ENCODE assay signal across 22 mouse cellular contexts in genomic region chr1:72765046-72765810, GRCm38 (mm10). TPM values are rescaled to one million over a fixed set of nuclear protein-coding genes. Genes with fewer than 3 reads are reported as not detected.
A peak's percentile ranks its signal among the peaks of the same experiment; 100 is the strongest.
DNase-seq lines count a peak whose midpoint lies in the region; ATAC-seq and TF ChIP-seq lines count a peak whose summit lies in the region.
"Had no signal": no experiment of that assay in that cellular context is flagged by ENCODE, and none has a peak within 500 bp of the region (broad histone marks: within the 10 kb centered on the region; RNA-seq: fewer than 3 reads in every experiment).

No protein-coding gene starts in this region.

- peak; percentile 56 for ATAC-seq in forebrain, postnatal 0 days
- ATAC-seq in midbrain, embryonic 15.5 days (replicated peaks): peak; percentile 63
- ATAC-seq: CD4-positive, CD25-positive, alpha-beta regulatory T cell, adult 4 months; hindbrain, postnatal 0 days; intestine, embryonic 16.5 days had no signal

- no peaks in the 10 kb centered on the region; the same call in 1 of the 2 replicates for H3K27me3 ChIP-seq in ES-Bruce4 (ENCODE audit: control insufficient read depth, insufficient read depth, low read length, poor library complexity, severe bottlenecking)
- H3K27me3 ChIP-seq in forebrain, postnatal 0 days (ENCODE audit: insufficient read depth, low read length): no peaks in the 10 kb centered on the region
- no peaks in the 10 kb centered on the region for H3K27me3 ChIP-seq in midbrain, embryonic 15.5 days (replicated peaks)
- H3K27me3 ChIP-seq: embryonic facial prominence, embryonic 15.5 days had no signal

- intact Hi-C loops in gastrocnemius, postnatal 36 days (cut with DNase I): no loop called here

- TF ChIP-seq POLR2A in ES-Bruce4 (IDR thresholded peaks at IDR 0.05; ENCODE audit: insufficient read depth, low read length): no peak
- TF ChIP-seq POLR2A in brain, embryonic 14.5 days (IDR thresholded peaks at IDR 0.05; ENCODE audit: borderline replicate concordance, extremely low read depth, insufficient read depth, insufficient read length, poor library complexity, severe bottlenecking): no peak

- TF ChIP-seq EP300 in ES-Bruce4 (IDR thresholded peaks at IDR 0.05; ENCODE audit: insufficient read depth, low read depth, low read length): no peak

- no peaks in the 10 kb centered on the region for H3K9me3 ChIP-seq in ES-Bruce4 (replicated peaks; ENCODE audit: control insufficient read depth, insufficient read depth, low read length, poor library complexity, severe bottlenecking)
- no peaks in the 10 kb centered on the region for H3K9me3 ChIP-seq in forebrain, postnatal 0 days (ENCODE audit: low read length)
- H3K9me3 ChIP-seq in midbrain, embryonic 15.5 days: no peaks in the 10 kb centered on the region
- H3K9me3 ChIP-seq: embryonic facial prominence, embryonic 15.5 days; limb, embryonic 10.5 days had no signal

- no peaks in the 10 kb centered on the region for H3K4me1 ChIP-seq in ES-Bruce4 (ENCODE audit: control insufficient read depth, insufficient read depth, low read length)
- no peaks in the 10 kb centered on the region for H3K4me1 ChIP-seq in forebrain, postnatal 0 days (ENCODE audit: insufficient read depth)
- peaks cover 5% of the 10 kb centered on the region; the same call in 1 of the 2 replicates for H3K4me1 ChIP-seq in midbrain, embryonic 15.5 days

- TF ChIP-seq CTCF in ES-Bruce4 (IDR thresholded peaks at IDR 0.05; ENCODE audit: low read depth, low read length): peak; percentile 31
- TF ChIP-seq CTCF in brain, embryonic 14.5 days (IDR thresholded peaks at IDR 0.05; ENCODE audit: borderline replicate concordance, extremely low read depth, insufficient read depth, insufficient read length): no peak
- TF ChIP-seq CTCF in forebrain, postnatal 0 days (IDR thresholded peaks at IDR 0.05; ENCODE audit: low read depth): no peak

- no peak overlapping the region for H3K27ac ChIP-seq in ES-Bruce4 (ENCODE audit: insufficient read depth, low read length)
- no peak overlapping the region for H3K27ac ChIP-seq in forebrain, postnatal 0 days (ENCODE audit: low read depth, low read length)
- no peak overlapping the region for H3K27ac ChIP-seq in midbrain, embryonic 15.5 days
- H3K27ac ChIP-seq: hindbrain, postnatal 0 days; limb, embryonic 10.5 days had no signal

- peak; percentile 41 for DNase-seq in brain, embryonic 14.5 days (ENCODE audit: low read depth)
- DNase-seq in forebrain, postnatal 0 days: no peak
- DNase-seq in gastrocnemius, postnatal 36 days: no peak
- no peak for DNase-seq in layer of hippocampus, postnatal 36 days
- DNase-seq in lung, postnatal 4 days: no peak
- DNase-seq: adrenal gland, postnatal 14 days; cerebellum, adult 9-10 months; gastrocnemius, postnatal 10 days; heart, adult 11 months; kidney, postnatal 25 days; liver; thymus, postnatal 14 days had no signal

- no peak overlapping the region for H3K9ac ChIP-seq in ES-Bruce4 (ENCODE audit: low read depth, poor library complexity, severe bottlenecking)
- H3K9ac ChIP-seq in forebrain, postnatal 0 days: 0 out of 2 replicates have a peak overlapping the region, but pooled peaks have one; percentile 11
- H3K9ac ChIP-seq in midbrain, embryonic 15.5 days: no peak overlapping the region
- H3K9ac ChIP-seq: embryonic facial prominence, embryonic 15.5 days had no signal

- WGBS in forebrain, postnatal 0 days: 59% methylated on average over 19 of the region's 20 CpGs
- 55% methylated on average over 19 of the region's 20 CpGs for WGBS in midbrain, embryonic 15.5 days

- no peak overlapping the region for H3K4me2 ChIP-seq in forebrain, postnatal 0 days (ENCODE audit: low read depth)
- H3K4me2 ChIP-seq in midbrain, embryonic 15.5 days: peak overlapping the region; percentile 33
- H3K4me2 ChIP-seq: embryonic facial prominence, embryonic 15.5 days; heart, embryonic 11.5 days had no signal

- no peaks in the 10 kb centered on the region for H3K36me3 ChIP-seq in ES-Bruce4 (ENCODE audit: control insufficient read depth, insufficient read depth, low read length, poor library complexity, severe bottlenecking)
- no peaks in the 10 kb centered on the region for H3K36me3 ChIP-seq in forebrain, postnatal 0 days (ENCODE audit: insufficient read depth)
- H3K36me3 ChIP-seq in midbrain, embryonic 15.5 days (replicated peaks): no peaks in the 10 kb centered on the region
- H3K36me3 ChIP-seq: embryonic facial prominence, embryonic 15.5 days; limb, embryonic 10.5 days had no signal

- H3K4me3 ChIP-seq in ES-Bruce4 (ENCODE audit: low read depth, low read length): no peak overlapping the region
- no peak overlapping the region for H3K4me3 ChIP-seq in forebrain, postnatal 0 days (ENCODE audit: low read depth, low read length)
- H3K4me3 ChIP-seq in midbrain, embryonic 15.5 days: no peak overlapping the region
- H3K4me3 ChIP-seq: embryonic facial prominence, embryonic 15.5 days; limb, embryonic 10.5 days had no signal

RNA-seq across cellular contexts. Expression of gene Rpl37a, which starts 54.1 kb away (rescaled TPM):
- polyA plus RNA-seq in ES-Bruce4 (2011; ENCODE audit: insufficient read depth, insufficient read length, low read depth, missing spikeins): 1,055 and 1,149 TPM in 2 replicates
- polyA plus RNA-seq in brain, embryonic 14.5 days (2012; rRNA removed): 1,149 and 1,406 TPM in 2 replicates
- 598 and 928 TPM in 2 replicates for total RNA-seq in forebrain, postnatal 0 days (2014; rRNA removed)
- polyA plus RNA-seq in forebrain, postnatal 0 days (2015; fragmentation: Nextera tagmentation; extraction: Ambion mirVana): 1,180 and 1,503 TPM in 2 replicates
- 838 and 878 TPM in 2 replicates for polyA plus RNA-seq in midbrain, embryonic 15.5 days (2015; fragmentation: Nextera tagmentation; extraction: Ambion mirVana)
- 100 to 1,000 TPM; 447 to 533 TPM for total RNA-seq in gastrocnemius, postnatal 36 days (2021)
- total RNA-seq in layer of hippocampus, postnatal 36 days (2021): 100 to 1,000 TPM; 568 to 629 TPM

RNA-seq across cellular contexts. Expression of gene Igfbp2, which starts 59.1 kb away (rescaled TPM):
- polyA plus RNA-seq in ES-Bruce4 (2011; ENCODE audit: insufficient read depth, insufficient read length, low read depth, missing spikeins): 537 and 588 TPM in 2 replicates
- 328 and 384 TPM in 2 replicates for polyA plus RNA-seq in brain, embryonic 14.5 days (2012; rRNA removed)
- 311 and 330 TPM in 2 replicates for total RNA-seq in forebrain, postnatal 0 days (2014; rRNA removed)
- polyA plus RNA-seq in forebrain, postnatal 0 days (2015; fragmentation: Nextera tagmentation; extraction: Ambion mirVana): 341 and 409 TPM in 2 replicates
- polyA plus RNA-seq in midbrain, embryonic 15.5 days (2015; fragmentation: Nextera tagmentation; extraction: Ambion mirVana): 329 and 430 TPM in 2 replicates
- total RNA-seq in gastrocnemius, postnatal 36 days (2021): under 1 TPM; 0.38 to 0.64 TPM
- 10 to 100 TPM; 40.2 to 54.9 TPM for total RNA-seq in layer of hippocampus, postnatal 36 days (2021)
- total RNA-seq: MEL; neutrophil, adult 5-6 weeks had no signal
- polyA plus RNA-seq: CD4-positive, CD25-positive, alpha-beta regulatory T cell, adult 4 months had no signal
